Mouse (Mus musculus) embryonic facial prominence, embryonic 11.5 days (tissue): ENCODE data around the gene Fbf1. TPM values are rescaled to one million over a fixed set of nuclear protein-coding genes. Genes with fewer than 3 reads are reported as not detected.
A peak's percentile ranks its signal among the peaks of the same experiment; 100 is the strongest.

Experiments used
- ATAC-seq: fragments of 200-750 bp; cut with Nextera tagmentation; replicated peaks from 2 replicates; pipeline ENCODE4 v1.8.0; 2017; ENCODE audit warnings: low read depth; ENCODE audit not compliant: insufficient number of reproducible peaks, low FRiP score, low TSS enrichment
- DNase-seq: peaks from one replicate; pipeline ENCODE4 v3.0.0-alpha.2; 2015; ENCODE audit warnings: low spot score
- H3K27ac ChIP-seq: fragments of 300-500 bp; sonication (generic); replicated peaks from 2 replicates; pipeline ENCODE4 v1.5.1; 2014; ENCODE audit warnings: mild to moderate bottlenecking, low read depth, low read length, control low read depth
- H3K27me3 ChIP-seq: fragments of 300-500 bp; sonication (generic); 2 replicates; pipeline ENCODE4 v1.6.1; 2014; ENCODE audit warnings: mild to moderate bottlenecking, low read length, moderate library complexity, mixed read lengths; ENCODE audit not compliant: control insufficient read depth, insufficient read depth
- H3K36me3 ChIP-seq: fragments of 300-500 bp; sonication (generic); replicated peaks from 2 replicates; pipeline ENCODE4 v1.6.1; 2014; ENCODE audit warnings: low read depth, mild to moderate bottlenecking, low read length, moderate library complexity, mixed read lengths; ENCODE audit not compliant: control insufficient read depth, insufficient read depth
- H3K4me1 ChIP-seq: fragments of 300-500 bp; sonication (generic); 2 replicates; pipeline ENCODE4 v1.6.1; 2014; ENCODE audit warnings: low read length, mixed read lengths; ENCODE audit not compliant: control insufficient read depth, insufficient read depth
- H3K4me2 ChIP-seq: fragments of 300-500 bp; sonication (generic); 2 replicates; pipeline ENCODE4 v1.6.1; 2014; ENCODE audit warnings: low read depth, mild to moderate bottlenecking, control low read depth, low read length, moderate library complexity
- H3K4me3 ChIP-seq: fragments of 300-500 bp; sonication (generic); 2 replicates; pipeline ENCODE4 v1.5.1; 2014; ENCODE audit warnings: low read depth, low read length, control low read depth
- H3K9ac ChIP-seq: fragments of 300-500 bp; sonication (generic); replicated peaks from 2 replicates; pipeline ENCODE4 v1.6.1; 2014; ENCODE audit warnings: mild to moderate bottlenecking, control low read depth, low read length
- H3K9me3 ChIP-seq: fragments of 300-500 bp; sonication (generic); replicated peaks from 2 replicates; pipeline ENCODE4 v1.6.1; 2016; ENCODE audit warnings: mild to moderate bottlenecking, low read length, inconsistent platforms, mixed read lengths; ENCODE audit not compliant: control insufficient read depth
- WGBS: fragments of 180-500 bp; shearing (Covaris S2); extraction: QIAGEN DNeasy Blood & Tissue Kit; methylation state at CpG from one replicate; pipeline ENCODE4 v1.1.7; 2014; 5-methylcytosine and 5-hydroxymethylcytosine counted together
- polyA plus RNA-seq: library from polyadenylated mRNA; unstranded; fragments of >200 nt; fragmentation: Nextera tagmentation; extraction: Ambion mirVana; gene quantifications from 2 replicates; pipeline ENCODE4 v1.2.1, GENCODE M21; 2014

Gene Fbf1
- polyA plus RNA-seq, 1 experiment from 2014 or later: 20.3 TPM

DNA sequence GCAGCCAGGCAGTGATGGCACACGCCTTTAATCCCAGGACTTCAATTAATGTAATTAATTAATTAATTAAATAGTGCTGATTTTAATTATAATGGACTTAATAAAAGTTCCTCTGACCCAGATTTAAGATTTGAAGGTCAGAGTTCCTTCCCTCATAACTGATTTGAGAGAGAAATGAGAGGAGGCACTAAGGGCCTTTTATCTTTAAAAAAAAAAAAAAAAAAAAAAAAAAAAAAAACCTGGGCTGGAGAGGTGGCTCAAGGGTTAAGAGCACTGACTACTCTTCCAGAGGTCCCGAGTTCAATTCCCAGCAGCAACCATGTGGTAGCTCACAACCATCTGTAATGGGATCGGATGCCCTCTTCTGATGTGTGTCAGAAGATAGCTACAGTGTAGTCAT is 40.7 kb upstream of the Fbf1 start:
- Histone ChIP-seq H3K4me2 (no peak overlapping the region), H3K9ac (no peak overlapping the region), H3K36me3 (no peaks in the 10 kb centered on the region; the same call in 1 of the 2 replicates), H3K4me1 (no peaks in the 10 kb centered on the region), H3K27ac (no peak overlapping the region), H3K9me3 (no peaks in the 10 kb centered on the region), H3K4me3 (no peak overlapping the region), H3K27me3 (no peaks in the 10 kb centered on the region)
- WGBS: 78% methylated on average over 3 of the region's 3 CpGs
- ATAC-seq (no peak), DNase-seq (no peak)

DNA sequence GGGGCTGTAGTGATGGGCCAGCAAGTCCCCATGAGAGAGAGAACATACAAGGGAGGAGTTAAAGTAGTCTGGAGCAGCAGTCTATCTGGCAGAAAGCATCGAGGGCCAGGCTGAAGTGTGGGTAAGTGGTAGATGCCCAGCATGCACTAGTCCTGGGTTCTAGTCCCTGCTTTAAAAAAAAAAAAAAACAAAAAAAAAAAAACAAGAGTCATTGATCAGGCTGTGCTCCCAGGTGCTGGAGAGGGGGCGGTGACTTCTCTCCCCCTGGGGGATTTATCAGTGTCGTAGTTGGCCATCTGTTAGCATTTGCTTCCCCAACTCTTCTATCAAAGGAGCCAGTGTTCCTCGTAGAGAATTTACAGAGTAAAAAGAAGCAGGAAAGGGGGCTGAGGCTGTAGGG is 38.7 kb upstream of the Fbf1 start:
- Histone ChIP-seq H3K9ac (no peak overlapping the region), H3K4me1 (no peaks in the 10 kb centered on the region), H3K27ac (no peak overlapping the region), H3K36me3 (no peaks in the 10 kb centered on the region; the same call in 1 of the 2 replicates), H3K9me3 (no peaks in the 10 kb centered on the region), H3K4me2 (no peak overlapping the region), H3K4me3 (no peak overlapping the region), H3K27me3 (no peaks in the 10 kb centered on the region)
- 62% methylated on average over 4 of the region's 4 CpGs for WGBS
- ATAC-seq: no peak
- no peak for DNase-seq

DNA sequence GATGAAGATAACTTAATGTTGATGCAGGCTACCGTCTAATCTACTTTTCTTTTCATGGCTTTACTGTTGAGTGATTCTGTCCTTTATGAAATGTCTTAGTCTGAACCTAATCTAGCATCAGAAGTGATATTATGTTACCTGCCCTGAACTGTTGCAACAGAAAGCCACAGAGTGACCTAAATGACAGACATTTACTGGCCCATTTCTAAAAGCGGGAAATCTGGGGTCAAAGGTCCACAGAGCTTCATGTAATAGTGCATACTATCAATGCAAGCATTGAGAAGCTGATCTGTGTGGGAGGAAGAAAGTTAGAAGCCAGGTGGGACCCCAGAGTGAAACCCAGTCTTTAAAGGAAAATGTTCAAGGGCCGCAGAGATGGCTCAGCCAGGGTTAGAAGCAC is 35.2 kb upstream of the Fbf1 start:
- WGBS: 85% methylated on average over 3 of the region's 3 CpGs
- Histone ChIP-seq H3K9ac (no peak overlapping the region), H3K27me3 (no peaks in the 10 kb centered on the region), H3K4me2 (no peak overlapping the region), H3K4me3 (no peak overlapping the region), H3K27ac (no peak overlapping the region), H3K9me3 (no peaks in the 10 kb centered on the region), H3K36me3 (no peaks in the 10 kb centered on the region; the same call in 1 of the 2 replicates), H3K4me1 (no peaks in the 10 kb centered on the region)
- DNase-seq (no peak), ATAC-seq (no peak)

DNA sequence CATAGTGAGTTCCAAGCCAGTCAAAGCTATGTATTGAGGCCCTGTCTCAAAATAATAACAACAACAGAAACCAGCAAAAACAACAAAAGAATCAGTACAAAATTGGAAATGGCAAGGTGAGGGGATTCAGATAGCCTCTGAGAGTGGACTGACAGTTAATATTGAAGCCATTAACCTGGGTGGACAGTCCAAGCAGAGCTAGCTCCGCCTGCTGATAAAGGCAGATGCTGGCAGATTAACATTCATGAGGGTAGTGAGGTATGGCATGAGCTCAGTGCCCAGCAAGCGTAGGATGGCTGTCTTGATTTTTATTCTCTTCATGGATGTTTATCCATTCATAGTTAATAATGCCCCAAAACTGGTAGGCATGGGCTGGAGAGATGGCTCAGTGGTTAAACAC is 33.2 kb upstream of the Fbf1 start:
- Histone ChIP-seq H3K27me3 (no peaks in the 10 kb centered on the region), H3K4me1 (no peaks in the 10 kb centered on the region), H3K36me3 (no peaks in the 10 kb centered on the region), H3K27ac (no peak overlapping the region), H3K9me3 (no peaks in the 10 kb centered on the region), H3K4me3 (no peak overlapping the region), H3K4me2 (no peak overlapping the region), H3K9ac (no peak overlapping the region)
- DNase-seq (no peak), ATAC-seq (no peak)
- WGBS: 93% methylated on average over 2 of the region's 2 CpGs

- no peaks in the 10 kb centered on the region for H3K36me3 ChIP-seq
- H3K4me1 ChIP-seq: no peaks in the 10 kb centered on the region
- DNase-seq: peak; percentile 96
- H3K4me3 ChIP-seq: peak within 1 kb of the TSS; percentile 69
- H3K27me3 ChIP-seq: no peaks in the 10 kb centered on the region
- peak within 1 kb of the TSS; percentile 81 for H3K27ac ChIP-seq
- peak; percentile 97 for ATAC-seq
- H3K4me2 ChIP-seq: peak within 1 kb of the TSS; percentile 64
- no peaks in the 10 kb centered on the region for H3K9me3 ChIP-seq
- H3K9ac ChIP-seq: peak within 1 kb of the TSS; percentile 73
- WGBS: under 1% methylated on average over 62 of the region's 62 CpGs
These were observed 30.9 kb upstream of the Fbf1 start, which contains the start of the genes Ten1 and Acox1 for GRCm38 (mm10) chr11:116198639-116199531. Gene Ten1 (plus strand): TSS chr11:116198855. Gene Acox1 (minus strand): TSS chr11:116199045.

GRCm38 (mm10) chr11:116198132-116198531 is 30.2 kb upstream of the Fbf1 start:
- 27% methylated on average over 13 of the region's 13 CpGs for WGBS
- peak; percentile 8; the same call in 1 of the 2 replicates for ATAC-seq
- no peak overlapping the region for H3K27ac ChIP-seq

GRCm38 (mm10) chr11:116197584-116197906 is 29.6 kb upstream of the Fbf1 start:
- H3K9me3 ChIP-seq: no peaks in the 10 kb centered on the region
- H3K4me3 ChIP-seq: no peak overlapping the region
- no peak overlapping the region for H3K27ac ChIP-seq
- no peaks in the 10 kb centered on the region for H3K4me1 ChIP-seq
- H3K36me3 ChIP-seq: no peaks in the 10 kb centered on the region
- no peak overlapping the region for H3K4me2 ChIP-seq
- ATAC-seq (no peak), DNase-seq (no peak)
- no peak overlapping the region for H3K9ac ChIP-seq
- 94% methylated on average over 6 of the region's 6 CpGs for WGBS
- no peaks in the 10 kb centered on the region for H3K27me3 ChIP-seq

More at GRCm38 (mm10) chr11:116198132-116198531, 30.2 kb upstream of the Fbf1 start:
- H3K4me2 ChIP-seq: peak overlapping the region; percentile 64
- peak overlapping the region; percentile 73 for H3K9ac ChIP-seq
- H3K36me3 ChIP-seq: no peaks in the 10 kb centered on the region
- peak overlapping the region; percentile 69 for H3K4me3 ChIP-seq
- no peaks in the 10 kb centered on the region for H3K9me3 ChIP-seq
- DNase-seq: no peak
- no peaks in the 10 kb centered on the region for H3K4me1 ChIP-seq
- H3K27me3 ChIP-seq: no peaks in the 10 kb centered on the region

GRCm38 (mm10) chr11:116196866-116197583 is 29.1 kb upstream of the Fbf1 start:
- no peak overlapping the region for H3K4me3 ChIP-seq
- 93% methylated on average over 18 of the region's 18 CpGs for WGBS
- no peak for ATAC-seq

More at GRCm38 (mm10) chr11:116196866-116197583, 29.1 kb upstream of the Fbf1 start:
- Histone ChIP-seq H3K36me3 (no peaks in the 10 kb centered on the region), H3K9me3 (no peaks in the 10 kb centered on the region), H3K4me1 (no peaks in the 10 kb centered on the region), H3K27ac (no peak overlapping the region), H3K27me3 (no peaks in the 10 kb centered on the region), H3K4me2 (no peak overlapping the region), H3K9ac (no peak overlapping the region)
- no peak for DNase-seq
